Mouse (Mus musculus): Measurements from ENCODE around the gene Tead1. TPM values are rescaled to one million over a fixed set of nuclear protein-coding genes. Genes with fewer than 3 reads are reported as not detected.

Gene Tead1
- polyA plus RNA-seq, 1 experiment from 2014 or later = 18.9 TPM

- peak overlapping the region; percentile 84 for H3K27ac ChIP-seq (ENCODE audit: low read length)
- H3K36me3 ChIP-seq (ENCODE audit: control insufficient read depth, insufficient read depth, low read length) = no peaks in the 10 kb centered on the region
- no peaks in the 10 kb centered on the region for H3K27me3 ChIP-seq (ENCODE audit: control insufficient read depth, insufficient read depth, low read length)
- peak overlapping the region; percentile 33 for H3K4me3 ChIP-seq (replicated peaks; ENCODE audit: low read length)
- peak; percentile 30; the same call in 1 of the 2 replicates for ATAC-seq (ENCODE audit: insufficient read depth, low FRiP score)
- H3K4me2 ChIP-seq (ENCODE audit: low read depth, low read length) = peak overlapping the region; percentile 61
- H3K4me1 ChIP-seq (ENCODE audit: control insufficient read depth, insufficient read depth, low read length) = peaks cover 42% of the 10 kb centered on the region
- WGBS = 27% methylated on average over 2 of the region's 2 CpGs
- peak overlapping the region; percentile 43; the same call in 1 of the 2 replicates for H3K9ac ChIP-seq (ENCODE audit: low read length)
- no peaks in the 10 kb centered on the region for H3K9me3 ChIP-seq (replicated peaks; ENCODE audit: control insufficient read depth, low read length)
These were observed 127.7 kb downstream of the Tead1 start for GRCm38 (mm10) chr7:112806718-112807400.

GRCm38 (mm10) chr7:112807401-112807751 is 128.3 kb downstream of the Tead1 start:
- peaks cover 37% of the 10 kb centered on the region for H3K4me1 ChIP-seq (ENCODE audit: control insufficient read depth, insufficient read depth, low read length)
- no peaks in the 10 kb centered on the region for H3K9me3 ChIP-seq (replicated peaks; ENCODE audit: control insufficient read depth, low read length)
- peak overlapping the region; percentile 33 for H3K4me3 ChIP-seq (replicated peaks; ENCODE audit: low read length)
- peak overlapping the region; percentile 84 for H3K27ac ChIP-seq (ENCODE audit: low read length)
- no peaks in the 10 kb centered on the region for H3K27me3 ChIP-seq (ENCODE audit: control insufficient read depth, insufficient read depth, low read length)
- peak; percentile 76; the same call in 1 of the 2 replicates for ATAC-seq (ENCODE audit: insufficient read depth, low FRiP score)
- H3K36me3 ChIP-seq (ENCODE audit: control insufficient read depth, insufficient read depth, low read length) = no peaks in the 10 kb centered on the region
- WGBS = 5% methylated on average over 6 of the region's 6 CpGs
- H3K9ac ChIP-seq (ENCODE audit: low read length) = peak overlapping the region; percentile 43; the same call in 1 of the 2 replicates
- H3K4me2 ChIP-seq (ENCODE audit: low read depth, low read length) = peak overlapping the region; percentile 61

GRCm38 (mm10) chr7:112810752-112811151 is 131.6 kb downstream of the Tead1 start:
- Histone ChIP-seq H3K36me3 (ENCODE audit: control insufficient read depth, insufficient read depth, low read length) (no peaks in the 10 kb centered on the region), H3K4me1 (ENCODE audit: control insufficient read depth, insufficient read depth, low read length) (peaks cover 26% of the 10 kb centered on the region), H3K4me3 (replicated peaks; ENCODE audit: low read length) (no peak overlapping the region), H3K27ac (ENCODE audit: low read length) (no peak overlapping the region), H3K9me3 (replicated peaks; ENCODE audit: control insufficient read depth, low read length) (no peaks in the 10 kb centered on the region), H3K27me3 (ENCODE audit: control insufficient read depth, insufficient read depth, low read length) (no peaks in the 10 kb centered on the region), H3K9ac (ENCODE audit: low read length) (no peak overlapping the region), H3K4me2 (ENCODE audit: low read depth, low read length) (no peak overlapping the region)
- 38% methylated on average over 7 of the region's 7 CpGs for WGBS
- no peak for ATAC-seq (ENCODE audit: insufficient read depth, low FRiP score)

GRCm38 (mm10) chr7:112812037-112812775 is 133.1 kb downstream of the Tead1 start:
- no peak overlapping the region for H3K4me2 ChIP-seq (ENCODE audit: low read depth, low read length)
- H3K36me3 ChIP-seq (ENCODE audit: control insufficient read depth, insufficient read depth, low read length) = no peaks in the 10 kb centered on the region
- ATAC-seq (ENCODE audit: insufficient read depth, low FRiP score) = no peak
- H3K4me1 ChIP-seq (ENCODE audit: control insufficient read depth, insufficient read depth, low read length) = peaks cover 12% of the 10 kb centered on the region
- no peaks in the 10 kb centered on the region for H3K9me3 ChIP-seq (replicated peaks; ENCODE audit: control insufficient read depth, low read length)
- no peak overlapping the region for H3K4me3 ChIP-seq (replicated peaks; ENCODE audit: low read length)
- no peaks in the 10 kb centered on the region for H3K27me3 ChIP-seq (ENCODE audit: control insufficient read depth, insufficient read depth, low read length)
- H3K27ac ChIP-seq (ENCODE audit: low read length) = no peak overlapping the region
- WGBS = 78% methylated on average over 10 of the region's 10 CpGs
- no peak overlapping the region for H3K9ac ChIP-seq (ENCODE audit: low read length)

- Histone ChIP-seq H3K27ac (ENCODE audit: low read length) (no peak overlapping the region), H3K9ac (ENCODE audit: low read length) (no peak overlapping the region), H3K36me3 (ENCODE audit: control insufficient read depth, insufficient read depth, low read length) (no peaks in the 10 kb centered on the region), H3K4me3 (replicated peaks; ENCODE audit: low read length) (no peak overlapping the region), H3K9me3 (replicated peaks; ENCODE audit: control insufficient read depth, low read length) (no peaks in the 10 kb centered on the region), H3K4me1 (ENCODE audit: control insufficient read depth, insufficient read depth, low read length) (peaks cover 9% of the 10 kb centered on the region), H3K4me2 (ENCODE audit: low read depth, low read length) (no peak overlapping the region), H3K27me3 (ENCODE audit: control insufficient read depth, insufficient read depth, low read length) (no peaks in the 10 kb centered on the region)
- WGBS = 90% methylated on average over 7 of the region's 7 CpGs
- ATAC-seq (ENCODE audit: insufficient read depth, low FRiP score) = no peak
These were observed 134.0 kb downstream of the Tead1 start for GRCm38 (mm10) chr7:112813163-112813562.

- Histone ChIP-seq H3K27me3 (ENCODE audit: control insufficient read depth, insufficient read depth, low read length) (no peaks in the 10 kb centered on the region), H3K9ac (ENCODE audit: low read length) (no peak overlapping the region), H3K9me3 (replicated peaks; ENCODE audit: control insufficient read depth, low read length) (no peaks in the 10 kb centered on the region), H3K4me3 (replicated peaks; ENCODE audit: low read length) (no peak overlapping the region), H3K4me2 (ENCODE audit: low read depth, low read length) (no peak overlapping the region), H3K27ac (ENCODE audit: low read length) (no peak overlapping the region), H3K4me1 (ENCODE audit: control insufficient read depth, insufficient read depth, low read length) (peaks cover 9% of the 10 kb centered on the region), H3K36me3 (ENCODE audit: control insufficient read depth, insufficient read depth, low read length) (no peaks in the 10 kb centered on the region)
- 68% methylated on average over 8 of the region's 8 CpGs for WGBS
- ATAC-seq (ENCODE audit: insufficient read depth, low FRiP score) = no peak
These were observed 134.7 kb downstream of the Tead1 start for GRCm38 (mm10) chr7:112813731-112814306.

GRCm38 (mm10) chr7:112816016-112816415 is 136.9 kb downstream of the Tead1 start:
- ATAC-seq (ENCODE audit: insufficient read depth, low FRiP score) = no peak
- Histone ChIP-seq H3K9me3 (replicated peaks; ENCODE audit: control insufficient read depth, low read length) (no peaks in the 10 kb centered on the region), H3K4me2 (ENCODE audit: low read depth, low read length) (no peak overlapping the region), H3K27ac (ENCODE audit: low read length) (no peak overlapping the region), H3K27me3 (ENCODE audit: control insufficient read depth, insufficient read depth, low read length) (no peaks in the 10 kb centered on the region), H3K36me3 (ENCODE audit: control insufficient read depth, insufficient read depth, low read length) (no peaks in the 10 kb centered on the region), H3K4me3 (replicated peaks; ENCODE audit: low read length) (no peak overlapping the region), H3K4me1 (ENCODE audit: control insufficient read depth, insufficient read depth, low read length) (no peaks in the 10 kb centered on the region), H3K9ac (ENCODE audit: low read length) (no peak overlapping the region)
- whole genome bisulfite sequencing = 72% methylated on average over 5 of the region's 5 CpGs

GRCm38 (mm10) chr7:112819833-112820232 is 140.7 kb downstream of the Tead1 start:
- peaks cover 27% of the 10 kb centered on the region for H3K4me1 ChIP-seq (ENCODE audit: control insufficient read depth, insufficient read depth, low read length)
- no peaks in the 10 kb centered on the region for H3K36me3 ChIP-seq (ENCODE audit: control insufficient read depth, insufficient read depth, low read length)
- H3K9me3 ChIP-seq (replicated peaks; ENCODE audit: control insufficient read depth, low read length) = no peaks in the 10 kb centered on the region
- WGBS = 77% methylated on average over 4 of the region's 4 CpGs
- H3K4me2 ChIP-seq (ENCODE audit: low read depth, low read length) = no peak overlapping the region
- no peaks in the 10 kb centered on the region for H3K27me3 ChIP-seq (ENCODE audit: control insufficient read depth, insufficient read depth, low read length)
- H3K27ac ChIP-seq (ENCODE audit: low read length) = no peak overlapping the region; the same call in 1 of the 2 replicates
- H3K4me3 ChIP-seq (replicated peaks; ENCODE audit: low read length) = no peak overlapping the region
- ATAC-seq (ENCODE audit: insufficient read depth, low FRiP score) = no peak
- no peak overlapping the region for H3K9ac ChIP-seq (ENCODE audit: low read length)

GRCm38 (mm10) chr7:112822879-112823278 is 143.8 kb downstream of the Tead1 start:
- Histone ChIP-seq H3K4me2 (ENCODE audit: low read depth, low read length) (peak overlapping the region; percentile 36), H3K36me3 (ENCODE audit: control insufficient read depth, insufficient read depth, low read length) (no peaks in the 10 kb centered on the region), H3K4me1 (ENCODE audit: control insufficient read depth, insufficient read depth, low read length) (peaks cover 57% of the 10 kb centered on the region), H3K9ac (ENCODE audit: low read length) (no peak overlapping the region), H3K4me3 (replicated peaks; ENCODE audit: low read length) (no peak overlapping the region), H3K27me3 (ENCODE audit: control insufficient read depth, insufficient read depth, low read length) (no peaks in the 10 kb centered on the region), H3K9me3 (replicated peaks; ENCODE audit: control insufficient read depth, low read length) (no peaks in the 10 kb centered on the region), H3K27ac (ENCODE audit: low read length) (peak overlapping the region; percentile 78)
- WGBS = 17% methylated on average over 5 of the region's 5 CpGs
- ATAC-seq (ENCODE audit: insufficient read depth, low FRiP score) = no peak

Data from stomach, embryonic 16.5 days (tissue).